Mouse (Mus musculus) myocyte (in vitro differentiated cells): ENCODE measurements around the gene Zmynd8.

Source experiments
- MAX ChIP-seq: IDR thresholded peaks from one replicate; pipeline ENCODE4 v1.6.1; 2011; ENCODE audit warnings: low read depth, mild to moderate bottlenecking, control low read depth
- MYOG ChIP-seq, 3 experiments: IDR thresholded peaks; one replicate each; pipeline ENCODE4 v1.6.1; 2011; ENCODE audit warnings: control low read depth in 2 of 3, low read depth in 2 of 3, mild to moderate bottlenecking in 2 of 3; ENCODE audit not compliant: insufficient read length in 2 of 3, control insufficient read depth in 1 of 3, insufficient read depth in 1 of 3
- POLR2A ChIP-seq: IDR thresholded peaks from one replicate; pipeline ENCODE4 v1.6.1; 2011; ENCODE audit warnings: low read depth, mild to moderate bottlenecking, control low read depth, moderate library complexity; ENCODE audit not compliant: insufficient read length
- POLR2AphosphoS2 ChIP-seq: IDR thresholded peaks from one replicate; pipeline ENCODE4 v1.6.1; 2011; ENCODE audit warnings: low read depth, control low read depth; ENCODE audit not compliant: insufficient read length

- no peak for TF ChIP-seq POLR2A
- TF ChIP-seq MAX = no peak
- no peak for TF ChIP-seq POLR2AphosphoS2
- TF ChIP-seq MYOG (IDR thresholded peaks at IDR 0.05; ENCODE audit: control insufficient read depth in 1 of 3, insufficient read depth in 1 of 3, insufficient read length in 2 of 3, low read depth in 2 of 3) = no peak
These were observed at the start of gene Zmynd8 for GRCm38 (mm10) chr2:165898202-165899194.
